Mouse (Mus musculus) adrenal gland, postnatal 10 days (tissue): Measurements from ENCODE around the gene Golga4. TPM values are rescaled to one million over a fixed set of nuclear protein-coding genes. Genes with fewer than 3 reads are reported as not detected.
"Not testable (repeated sequence)": the region's sequence is repeated elsewhere in the genome, so short reads cannot be mapped to it uniquely, and the experiment has no call there.

ENCODE experiments used
- DNase-seq: peaks from one replicate; pipeline ENCODE4 v3.0.0; 2021; ENCODE audit warnings: mixed read lengths
- total RNA-seq, 2 experiments: library from RNA; stranded (reverse); gene quantifications; 2 replicates each; pipeline ENCODE4 v1.2.3; 2021

The Golga4 gene
- total RNA-seq, 2 experiments from 2014 or later, result 79.3 to 98.4 TPM

DNA sequence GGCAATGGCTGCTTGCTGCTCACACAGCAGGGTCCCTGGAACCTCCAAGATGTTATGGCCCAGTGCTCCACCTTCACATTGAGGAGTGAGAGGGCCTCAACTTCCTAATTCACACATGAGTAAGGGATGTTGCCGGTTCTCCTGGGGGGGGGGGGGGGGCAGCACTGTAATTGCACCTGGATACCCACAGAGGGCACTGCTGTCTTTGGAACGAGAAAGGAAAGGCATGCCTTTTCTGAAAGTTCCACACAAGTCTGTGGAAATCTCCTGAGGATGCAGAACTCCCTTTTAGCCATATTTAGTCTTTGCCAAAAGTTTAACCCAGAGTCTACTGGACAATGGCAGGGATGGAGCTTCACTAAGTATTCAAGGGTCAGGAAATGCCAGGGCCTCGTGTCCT lies 83.2 kb downstream of the Golga4 start:
- no peak for DNase-seq

DNA sequence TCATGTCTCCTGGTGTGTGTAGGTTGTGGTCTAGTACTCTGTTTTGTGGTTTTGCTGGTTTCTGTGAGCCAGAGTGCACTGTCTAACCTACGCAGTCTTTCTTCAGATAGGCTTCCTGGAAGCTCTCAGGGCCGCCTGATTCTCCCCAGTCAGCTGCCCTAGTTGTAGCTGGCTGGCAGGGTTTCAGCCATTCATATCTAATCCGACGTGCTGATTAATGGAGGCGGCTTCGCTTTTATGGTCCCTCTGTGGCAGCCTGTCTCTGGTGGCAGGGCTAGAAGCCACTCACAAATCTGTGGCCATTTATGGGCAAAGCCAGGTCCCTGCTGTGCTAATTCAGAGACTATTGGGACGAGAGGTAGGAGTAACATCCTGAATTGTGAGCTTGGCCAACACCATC lies 84.2 kb downstream of the Golga4 start:
- DNase-seq, result peak; percentile 76

- no peak for DNase-seq
These were observed 85.6 kb downstream of the Golga4 start for GRCm38 (mm10) chr9:118591633-118592032.

DNA sequence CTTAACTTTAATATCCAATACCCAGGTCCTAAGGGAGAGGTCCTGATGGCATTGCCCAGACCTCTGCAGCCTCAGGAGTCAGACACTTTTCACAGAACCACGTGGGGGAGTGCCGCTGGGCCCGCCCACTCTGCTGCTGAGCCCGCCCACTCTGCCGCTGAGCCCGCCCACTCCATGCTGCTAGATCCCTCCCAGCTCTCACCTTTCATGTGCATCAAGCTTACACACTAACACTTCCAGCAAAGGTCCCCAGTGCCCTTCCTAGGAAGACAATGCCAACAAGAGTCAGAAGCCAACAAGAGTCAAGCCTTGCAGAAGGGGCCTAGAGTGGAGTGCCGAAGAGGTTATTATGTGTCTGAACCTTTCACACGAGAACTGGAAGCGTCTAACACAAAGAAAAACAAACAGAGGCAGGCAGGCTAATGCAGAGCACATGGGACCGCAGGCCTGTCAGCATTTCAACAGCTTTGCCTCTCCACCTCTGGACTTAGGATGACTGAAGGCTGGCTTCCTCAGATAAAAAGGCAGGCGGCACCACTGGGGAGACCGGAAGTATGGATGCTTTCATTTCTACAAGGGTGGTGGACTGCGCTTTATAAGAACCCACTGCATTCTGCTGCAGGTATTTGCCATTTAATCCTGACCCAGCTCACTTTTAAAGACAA lies 86.7 kb downstream of the Golga4 start:
- DNase-seq, result peak; percentile 61

- DNase-seq, result no peak
These were observed 87.4 kb downstream of the Golga4 start for GRCm38 (mm10) chr9:118593443-118593842.

DNA sequence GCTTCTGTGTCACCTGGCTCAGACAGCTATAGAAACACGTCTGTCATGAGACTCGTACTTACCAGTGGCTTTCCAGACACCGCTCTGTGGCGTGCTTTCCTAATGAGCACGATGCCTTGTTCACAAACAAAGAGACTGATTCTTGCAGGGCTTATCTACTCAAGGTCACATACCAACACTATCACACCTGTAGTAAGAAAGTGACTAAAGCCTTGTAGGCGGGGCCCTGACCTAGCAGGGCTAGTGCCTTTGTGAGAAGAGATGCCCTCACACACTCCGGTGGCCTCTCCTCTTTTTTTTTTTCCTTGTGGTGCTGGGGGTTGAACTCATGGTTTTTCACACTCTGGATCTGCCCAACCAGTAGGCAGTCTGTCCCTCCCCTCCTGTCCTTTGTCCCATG lies 90.7 kb downstream of the Golga4 start:
- no peak for DNase-seq

- not testable (repeated sequence) for DNase-seq
These were observed 94.3 kb downstream of the Golga4 start for GRCm38 (mm10) chr9:118600393-118600792.

GRCm38 (mm10) chr9:118602576-118602975 lies 96.5 kb downstream of the Golga4 start:
- no peak for DNase-seq

GRCm38 (mm10) chr9:118606148-118606816 lies 100.2 kb downstream of the Golga4 start, which contains the start of gene Itga9:
Gene Itga9, plus strand, starts transcription at chr9:118606690.
- DNase-seq, result peak; percentile 96

- peak; percentile 64 for DNase-seq
These were observed 100.8 kb downstream of the Golga4 start for GRCm38 (mm10) chr9:118606817-118607371.

DNA sequence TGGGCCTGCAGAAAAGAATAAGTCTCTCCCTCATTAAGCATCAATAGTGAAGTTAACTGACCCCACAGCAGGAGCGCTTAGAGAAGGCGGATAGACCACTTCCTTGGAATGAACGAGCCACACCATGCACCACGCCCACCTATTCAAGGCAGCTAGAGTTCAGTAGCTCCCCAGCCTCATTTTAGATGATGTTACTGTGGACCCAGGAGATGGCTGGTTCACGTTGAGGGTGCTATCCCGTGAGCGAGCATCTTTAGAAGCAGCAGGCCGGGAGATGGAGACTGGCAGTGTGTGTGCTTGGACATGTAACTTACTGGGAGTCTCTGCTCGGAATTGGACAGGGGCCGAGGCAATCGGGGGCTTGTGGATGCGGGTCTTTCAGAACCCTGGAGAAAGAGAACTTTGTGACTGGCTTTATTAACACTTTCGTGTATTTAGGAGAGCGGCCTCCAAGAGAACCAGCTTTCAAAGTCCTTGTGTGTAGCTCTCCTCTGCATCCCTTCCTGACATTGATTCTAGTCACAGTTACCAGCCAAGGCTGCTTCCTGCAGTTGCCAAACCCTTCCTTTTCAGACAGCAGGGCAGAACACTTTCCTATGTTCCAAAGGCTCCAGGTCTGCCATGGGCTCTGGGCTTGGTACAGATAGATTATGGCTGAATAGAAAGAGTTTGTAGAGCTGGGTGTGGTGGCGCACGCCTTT lies 101.8 kb downstream of the Golga4 start:
- DNase-seq, result no peak

GRCm38 (mm10) chr9:118608556-118608955 lies 102.5 kb downstream of the Golga4 start:
- no peak for DNase-seq

- DNase-seq, result peak; percentile 70
These were observed 104.0 kb downstream of the Golga4 start for GRCm38 (mm10) chr9:118610060-118610459.

- no peak for DNase-seq
These were observed 105.1 kb downstream of the Golga4 start for GRCm38 (mm10) chr9:118611111-118611541.

DNA sequence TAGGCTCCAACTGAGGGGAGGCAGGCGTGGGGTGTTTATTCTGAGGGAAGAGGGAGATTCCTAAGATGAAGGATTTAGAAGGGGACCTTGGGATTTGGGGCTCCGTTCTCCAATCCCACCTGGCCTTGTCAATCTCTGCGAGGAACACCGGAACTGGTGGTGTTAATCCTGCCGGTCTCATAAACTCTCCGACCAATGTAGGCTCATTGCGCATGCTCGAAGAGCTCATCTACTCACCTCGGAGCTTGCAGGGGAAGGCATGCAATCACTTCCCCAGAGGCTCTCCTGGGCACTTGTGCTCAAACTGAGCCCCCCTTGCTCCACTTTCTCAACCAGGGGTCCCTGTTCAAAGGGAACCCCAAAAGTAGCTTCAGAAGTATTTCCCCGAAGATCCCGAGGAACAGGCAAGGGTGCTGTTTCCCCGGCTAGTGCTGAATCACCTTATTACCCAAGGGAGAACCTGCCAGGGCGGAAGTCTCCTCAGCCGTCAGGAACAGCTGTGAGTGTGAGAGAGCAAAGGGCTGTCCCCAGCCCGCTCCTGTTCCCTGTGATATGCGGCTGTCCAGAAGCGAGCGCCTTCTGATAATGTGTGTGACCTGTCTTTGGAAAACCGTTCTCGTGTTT lies 106.0 kb downstream of the Golga4 start:
- no peak for DNase-seq

DNA sequence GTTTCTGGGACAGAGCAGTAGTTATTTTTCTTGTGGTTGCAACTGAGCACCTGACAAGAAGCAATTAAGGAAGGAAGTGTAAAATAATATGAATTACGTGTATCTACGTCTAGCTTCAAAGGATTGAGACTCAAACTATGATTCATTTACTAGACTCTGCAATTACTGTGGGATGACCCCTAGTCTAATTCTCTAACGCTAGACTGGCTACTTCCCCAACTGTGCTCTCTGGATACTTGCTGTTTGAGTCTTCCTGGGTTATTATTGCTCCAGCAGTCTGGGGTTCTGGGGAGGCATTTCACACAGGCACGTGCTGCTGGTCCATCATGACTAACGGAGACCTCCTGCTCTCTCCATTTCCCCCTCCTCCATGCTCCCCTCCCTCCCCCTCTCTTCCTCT lies 111.2 kb downstream of the Golga4 start:
- no peak for DNase-seq

- DNase-seq, result no peak
These were observed 112.7 kb downstream of the Golga4 start for GRCm38 (mm10) chr9:118618732-118619250.

- DNase-seq, result no peak
These were observed 114.7 kb downstream of the Golga4 start for GRCm38 (mm10) chr9:118620807-118621206.

GRCm38 (mm10) chr9:118621691-118622090 lies 115.6 kb downstream of the Golga4 start:
- DNase-seq, result peak; percentile 32

DNA sequence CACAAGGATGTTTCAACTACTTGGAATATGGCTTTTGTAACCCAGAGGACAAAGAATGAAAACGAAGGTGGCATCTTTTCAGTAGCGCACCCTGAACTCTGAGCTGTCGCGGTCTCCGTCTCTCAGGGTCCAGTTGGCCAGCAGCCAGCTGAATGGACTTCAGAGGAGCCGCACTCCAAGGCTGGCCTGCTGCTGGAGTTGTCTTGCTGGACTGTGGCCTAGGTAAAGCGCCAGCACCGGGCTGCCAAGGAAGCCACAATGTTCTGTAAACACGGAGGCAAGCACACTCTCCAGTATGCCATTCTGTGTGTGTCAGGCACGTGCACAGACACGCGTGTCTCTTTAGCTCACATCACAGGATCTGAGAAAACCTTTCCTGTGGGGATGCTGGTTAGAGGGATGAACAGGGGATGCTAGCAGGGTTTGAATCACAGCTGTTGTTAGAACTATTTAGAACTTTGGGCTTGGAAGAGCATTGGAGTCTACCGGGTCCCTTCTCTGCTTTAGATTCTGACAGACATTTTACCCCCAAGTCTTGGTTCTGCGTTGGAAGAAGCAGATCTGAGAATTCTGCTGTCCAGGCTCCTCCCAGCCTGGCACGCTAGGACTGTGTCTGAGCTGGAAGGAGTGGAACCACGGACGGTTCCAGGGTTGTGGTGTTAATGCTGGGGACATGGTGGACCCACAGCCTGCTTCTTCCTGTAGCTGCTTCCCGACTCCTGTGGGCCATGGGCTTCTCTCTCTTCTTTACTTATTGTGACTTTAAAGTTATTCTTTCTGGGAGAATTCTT lies 116.5 kb downstream of the Golga4 start:
- peak; percentile 88 for DNase-seq

- DNase-seq, result no peak
These were observed 117.4 kb downstream of the Golga4 start for GRCm38 (mm10) chr9:118623483-118623882.
